26 mouse cellular contexts compared by ENCODE assay signal in the genomic region with DNA sequence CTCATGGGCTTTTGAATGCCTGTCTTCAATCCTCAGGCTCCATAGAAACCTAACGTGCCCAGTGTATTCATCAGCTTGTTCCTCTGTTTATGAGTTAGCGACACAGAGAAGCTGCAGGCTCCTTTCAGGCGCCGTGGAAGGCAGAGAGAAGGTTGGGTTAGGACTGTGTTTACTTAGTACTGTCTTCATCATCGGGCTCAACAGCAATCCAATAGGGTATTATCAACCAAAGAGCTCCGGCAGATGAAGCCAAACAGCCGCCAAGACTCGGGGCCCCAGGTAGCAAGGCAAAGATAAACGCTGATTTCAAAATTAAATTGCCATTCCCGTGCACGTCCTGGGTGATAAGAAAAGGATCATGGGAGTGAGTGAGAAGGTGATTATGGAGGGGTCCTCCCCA. TPM values are rescaled to one million over a fixed set of nuclear protein-coding genes. Genes with fewer than 3 reads are reported as not detected.
"Had no signal": no experiment of that assay in that cellular context is flagged by ENCODE, and none has a peak within 500 bp of the region (broad histone marks: within the 10 kb centered on the region; RNA-seq: fewer than 3 reads in every experiment).

No protein-coding gene starts in this region.

- H3K4me1 ChIP-seq: limb, embryonic 12.5 days; limb, embryonic 15.5 days; liver, embryonic 12.5 days; liver, embryonic 15.5 days; midbrain, embryonic 12.5 days; neural tube, embryonic 13.5 days had no signal

- H3K9ac ChIP-seq: limb, embryonic 12.5 days; limb, embryonic 15.5 days; liver, embryonic 12.5 days; liver, embryonic 15.5 days; midbrain, embryonic 12.5 days; neural tube, embryonic 13.5 days had no signal

- H3K27me3 ChIP-seq: limb, embryonic 12.5 days; limb, embryonic 15.5 days; liver, embryonic 12.5 days; liver, embryonic 15.5 days; midbrain, embryonic 12.5 days; neural tube, embryonic 13.5 days had no signal

- H3K4me3 ChIP-seq: limb, embryonic 12.5 days; limb, embryonic 15.5 days; liver, embryonic 12.5 days; liver, embryonic 15.5 days; midbrain, embryonic 12.5 days; myocyte; neural tube, embryonic 13.5 days had no signal

- H3K36me3 ChIP-seq: limb, embryonic 12.5 days; limb, embryonic 15.5 days; liver, embryonic 12.5 days; liver, embryonic 15.5 days; midbrain, embryonic 12.5 days; neural tube, embryonic 13.5 days had no signal

- H3K27ac ChIP-seq: limb, embryonic 12.5 days; limb, embryonic 15.5 days; liver, embryonic 12.5 days; liver, embryonic 15.5 days; macrophage; midbrain, embryonic 12.5 days; neural tube, embryonic 13.5 days; stomach, postnatal 0 days had no signal

- DNase-seq: kidney, adult 18-20 months; kidney, adult 9 months; kidney, postnatal 14 days; kidney, postnatal 4 days; left cerebral cortex, postnatal 4 days; lung, adult 2 months; thymus, adult 18-20 months; thymus, postnatal 36 days had no signal

- H3K4me2 ChIP-seq: limb, embryonic 12.5 days; limb, embryonic 15.5 days; liver, embryonic 12.5 days; liver, embryonic 15.5 days; midbrain, embryonic 12.5 days; neural tube, embryonic 13.5 days had no signal

- ATAC-seq: liver, embryonic 12.5 days; midbrain, embryonic 16.5 days had no signal

- H3K9me3 ChIP-seq: limb, embryonic 12.5 days; limb, embryonic 15.5 days; liver, embryonic 12.5 days; liver, embryonic 15.5 days; midbrain, embryonic 12.5 days; neural tube, embryonic 13.5 days had no signal

RNA-seq across cellular contexts. Expression of a gene that starts 50.5 kb away (rescaled TPM):
- total RNA-seq: megakaryocyte, adult 5-6 weeks; monocyte, adult 5-6 weeks; neutrophil, adult 5-6 weeks had no signal
- polyA plus RNA-seq: kidney, embryonic 16.5 days; limb, embryonic 12.5 days; limb, embryonic 15.5 days; lung, adult 2 months; lung, embryonic 16.5 days; macrophage; midbrain, embryonic 12.5 days; myocyte; small intestine, adult 2 months; spleen, adult 2 months; stomach, embryonic 14.5 days; stomach, postnatal 0 days had no signal
